Mouse (Mus musculus): Measurements from ENCODE around the gene Ccdc71. TPM values are rescaled to one million over a fixed set of nuclear protein-coding genes. Genes with fewer than 3 reads are reported as not detected.

Gene Ccdc71
- total and polyA plus RNA-seq, 2 experiments from 2014 or later, result 24.0 to 25.1 TPM

DNA sequence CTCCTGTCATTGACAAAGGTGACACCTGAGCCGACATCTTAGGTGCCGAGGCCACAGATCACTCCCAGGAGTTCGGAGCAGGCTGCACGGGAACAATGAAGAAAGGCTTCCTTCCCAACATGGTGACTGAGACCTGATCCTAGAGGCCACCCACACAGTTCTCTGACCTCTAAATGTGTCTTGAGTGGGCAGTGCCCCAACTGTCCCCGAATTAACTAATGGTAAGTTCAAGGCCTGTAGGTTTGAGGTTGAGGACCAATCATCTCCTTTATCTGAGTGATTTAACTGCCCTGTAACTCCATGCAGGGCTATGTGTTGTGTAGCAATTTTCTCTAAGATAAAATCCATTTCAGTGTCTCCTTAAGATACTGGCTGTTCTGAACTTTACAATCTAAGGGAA is 9.1 kb downstream of the Ccdc71 start:
- WGBS, result 64% methylated on average over 5 of the region's 5 CpGs

DNA sequence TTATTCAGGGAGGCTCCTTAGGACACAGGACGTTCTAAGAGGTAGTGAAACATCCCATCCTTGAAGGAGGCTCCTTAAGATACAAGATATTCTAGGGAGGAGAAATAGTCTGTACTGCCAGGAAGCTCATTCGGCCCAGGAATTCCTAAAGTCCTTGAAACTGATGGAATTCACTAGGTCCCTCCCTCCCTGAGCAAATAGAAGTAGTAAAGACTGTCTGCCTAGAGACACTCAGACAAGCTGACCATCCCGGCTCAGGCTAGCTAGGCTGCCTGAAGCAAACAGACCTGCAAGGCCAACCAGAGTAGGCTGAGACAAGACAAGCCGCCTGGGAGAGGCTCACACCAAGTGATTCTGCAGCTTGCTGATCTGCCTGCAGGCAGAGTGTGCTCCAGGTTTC is 9.5 kb downstream of the Ccdc71 start:
- Histone ChIP-seq H3K36me3 (replicated peaks; ENCODE audit: control insufficient read depth, insufficient read depth, low read length) (peaks cover 13% of the 10 kb centered on the region; the same call in 1 of the 2 replicates), H3K4me1 (ENCODE audit: control insufficient read depth, insufficient read depth) (no peaks in the 10 kb centered on the region), H3K27me3 (ENCODE audit: control insufficient read depth, insufficient read depth, low read length) (no peaks in the 10 kb centered on the region), H3K9ac (replicated peaks; ENCODE audit: low read depth, low read length) (no peak overlapping the region), H3K9me3 (replicated peaks; ENCODE audit: control insufficient read depth, low read length) (no peaks in the 10 kb centered on the region), H3K27ac (ENCODE audit: low read depth) (no peak overlapping the region), H3K4me2 (ENCODE audit: low read depth, low read length) (no peak overlapping the region), H3K4me3 (ENCODE audit: low read depth, low read length) (no peak overlapping the region)
- 52% methylated on average over 4 of the region's 4 CpGs for WGBS
- DNase-seq (ENCODE audit: low spot score), result no peak
- no peak for ATAC-seq (ENCODE audit: insufficient read depth, low read depth)
- TF ChIP-seq EP300 (IDR thresholded peaks at IDR 0.05; ENCODE audit: low read depth), result no peak
- no peak for TF ChIP-seq CTCF (IDR thresholded peaks at IDR 0.05; ENCODE audit: low read depth)

More for the DNA sequence above, 9.1 kb downstream of the Ccdc71 start:
- DNase-seq (ENCODE audit: low spot score) (no peak), ATAC-seq (ENCODE audit: insufficient read depth, low read depth) (no peak)
- Histone ChIP-seq H3K9me3 (replicated peaks; ENCODE audit: control insufficient read depth, low read length) (no peaks in the 10 kb centered on the region), H3K27me3 (ENCODE audit: control insufficient read depth, insufficient read depth, low read length) (no peaks in the 10 kb centered on the region), H3K4me3 (ENCODE audit: low read depth, low read length) (no peak overlapping the region), H3K36me3 (replicated peaks; ENCODE audit: control insufficient read depth, insufficient read depth, low read length) (peaks cover 17% of the 10 kb centered on the region; the same call in 1 of the 2 replicates), H3K4me1 (ENCODE audit: control insufficient read depth, insufficient read depth) (no peaks in the 10 kb centered on the region), H3K27ac (ENCODE audit: low read depth) (no peak overlapping the region), H3K9ac (replicated peaks; ENCODE audit: low read depth, low read length) (no peak overlapping the region), H3K4me2 (ENCODE audit: low read depth, low read length) (no peak overlapping the region)
- TF ChIP-seq CTCF (IDR thresholded peaks at IDR 0.05; ENCODE audit: low read depth) (no peak), EP300 (IDR thresholded peaks at IDR 0.05; ENCODE audit: low read depth) (no peak)

- H3K9ac ChIP-seq (replicated peaks; ENCODE audit: low read depth, low read length), result no peak overlapping the region
- ATAC-seq (ENCODE audit: insufficient read depth, low read depth) (no peak), DNase-seq (ENCODE audit: low spot score) (no peak)
- H3K36me3 ChIP-seq (replicated peaks; ENCODE audit: control insufficient read depth, insufficient read depth, low read length), result no peaks in the 10 kb centered on the region
- no peak for TF ChIP-seq EP300 (IDR thresholded peaks at IDR 0.05; ENCODE audit: low read depth)
- TF ChIP-seq CTCF (IDR thresholded peaks at IDR 0.05; ENCODE audit: low read depth), result no peak
- 80% methylated on average over 1 of the region's 1 CpGs for WGBS
- no peak overlapping the region for H3K27ac ChIP-seq (ENCODE audit: low read depth)
- no peaks in the 10 kb centered on the region for H3K9me3 ChIP-seq (replicated peaks; ENCODE audit: control insufficient read depth, low read length)
- no peaks in the 10 kb centered on the region for H3K27me3 ChIP-seq (ENCODE audit: control insufficient read depth, insufficient read depth, low read length)
- H3K4me3 ChIP-seq (ENCODE audit: low read depth, low read length), result no peak overlapping the region
- H3K4me1 ChIP-seq (ENCODE audit: control insufficient read depth, insufficient read depth), result peaks cover 6% of the 10 kb centered on the region
- H3K4me2 ChIP-seq (ENCODE audit: low read depth, low read length), result no peak overlapping the region
These were observed 14.2 kb downstream of the Ccdc71 start for GRCm38 (mm10) chr9:108474528-108474927.

DNA sequence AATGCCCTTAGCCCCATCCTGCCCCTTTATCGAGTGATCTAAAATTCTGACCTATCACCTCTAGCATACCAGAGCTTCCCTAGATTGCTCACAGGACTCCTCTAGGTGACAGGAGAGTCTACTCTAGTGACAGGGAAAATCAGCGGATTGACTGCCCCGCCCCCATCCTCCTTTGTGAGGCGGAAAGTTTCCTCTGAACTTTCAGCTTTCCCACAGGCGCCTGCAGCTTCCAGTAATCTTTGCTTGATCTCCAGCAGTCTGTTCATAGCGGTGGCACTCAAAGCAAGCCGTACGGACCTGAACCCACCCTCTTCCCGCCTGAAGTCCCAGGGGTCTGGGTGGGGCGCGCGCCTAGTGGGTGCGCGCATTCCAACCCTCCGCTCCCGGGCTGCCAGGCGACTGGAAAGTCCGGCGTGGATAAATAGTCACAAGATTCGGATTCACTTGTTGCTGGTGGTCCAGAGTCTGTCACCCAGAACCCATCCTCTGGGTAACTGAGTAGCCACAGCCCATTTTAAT is 18.4 kb downstream of the Ccdc71 start:
- H3K36me3 ChIP-seq (replicated peaks; ENCODE audit: control insufficient read depth, insufficient read depth, low read length), result peaks cover 20% of the 10 kb centered on the region
- peaks cover 26% of the 10 kb centered on the region for H3K4me1 ChIP-seq (ENCODE audit: control insufficient read depth, insufficient read depth)
- peak overlapping the region; percentile 59 for H3K4me3 ChIP-seq (ENCODE audit: low read depth, low read length)
- no peaks in the 10 kb centered on the region for H3K9me3 ChIP-seq (replicated peaks; ENCODE audit: control insufficient read depth, low read length)
- DNase-seq (ENCODE audit: low spot score) (peak; percentile 83), ATAC-seq (ENCODE audit: insufficient read depth, low read depth) (peak; percentile 75)
- no peaks in the 10 kb centered on the region for H3K27me3 ChIP-seq (ENCODE audit: control insufficient read depth, insufficient read depth, low read length)
- H3K9ac ChIP-seq (replicated peaks; ENCODE audit: low read depth, low read length), result peak overlapping the region; percentile 53; the same call in 1 of the 2 replicates
- H3K4me2 ChIP-seq (ENCODE audit: low read depth, low read length), result peak overlapping the region; percentile 94
- H3K27ac ChIP-seq (ENCODE audit: low read depth), result peak overlapping the region; percentile 85
- under 1% methylated on average over 20 of the region's 20 CpGs for WGBS
- peak; percentile 78 for TF ChIP-seq EP300 (IDR thresholded peaks at IDR 0.05; ENCODE audit: low read depth)
- TF ChIP-seq CTCF (IDR thresholded peaks at IDR 0.05; ENCODE audit: low read depth), result no peak

DNA sequence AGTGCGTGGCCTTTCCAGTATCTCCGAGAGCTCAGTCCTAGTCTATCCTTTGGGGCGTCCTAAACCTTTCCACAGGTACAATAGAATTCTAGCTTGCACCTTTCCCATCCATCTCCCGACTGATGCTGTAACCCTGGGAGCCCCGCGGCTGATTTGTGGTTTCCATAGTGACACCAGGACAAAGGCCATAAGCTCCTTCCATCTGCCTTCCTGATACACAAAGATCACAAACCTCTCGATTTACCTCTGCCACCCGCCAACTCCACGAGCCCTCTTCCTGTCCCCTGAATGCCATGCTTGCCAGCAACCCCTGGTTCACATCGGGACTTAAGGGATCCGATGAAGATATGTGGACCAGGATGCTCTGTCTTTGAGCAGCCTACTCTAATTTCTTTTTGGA is 18.9 kb downstream of the Ccdc71 start:
- Histone ChIP-seq H3K9ac (replicated peaks; ENCODE audit: low read depth, low read length) (no peak overlapping the region), H3K4me3 (ENCODE audit: low read depth, low read length) (peak overlapping the region; percentile 64; the same call in 1 of the 2 replicates), H3K4me2 (ENCODE audit: low read depth, low read length) (peak overlapping the region; percentile 94), H3K4me1 (ENCODE audit: control insufficient read depth, insufficient read depth) (peaks cover 26% of the 10 kb centered on the region), H3K36me3 (replicated peaks; ENCODE audit: control insufficient read depth, insufficient read depth, low read length) (peaks cover 25% of the 10 kb centered on the region), H3K9me3 (replicated peaks; ENCODE audit: control insufficient read depth, low read length) (no peaks in the 10 kb centered on the region), H3K27ac (ENCODE audit: low read depth) (peak overlapping the region; percentile 85), H3K27me3 (ENCODE audit: control insufficient read depth, insufficient read depth, low read length) (no peaks in the 10 kb centered on the region)
- TF ChIP-seq EP300 (IDR thresholded peaks at IDR 0.05; ENCODE audit: low read depth), result no peak
- no peak for TF ChIP-seq CTCF (IDR thresholded peaks at IDR 0.05; ENCODE audit: low read depth)
- WGBS, result 35% methylated on average over 11 of the region's 11 CpGs
- no peak for DNase-seq (ENCODE audit: low spot score)
- ATAC-seq (ENCODE audit: insufficient read depth, low read depth), result no peak; the same call in 1 of the 2 replicates

Measured in heart, postnatal 0 days (tissue).